Mouse (Mus musculus): ENCODE results near the gene Nhlh2. TPM values are rescaled to one million over a fixed set of nuclear protein-coding genes. Genes with fewer than 3 reads are reported as not detected.

Nhlh2 gene
- polyA plus RNA-seq, 1 experiment from 2014 or later = 0.13 TPM

- H3K9me3 ChIP-seq (ENCODE audit: control insufficient read depth, low read length) = no peaks in the 10 kb centered on the region
- H3K27me3 ChIP-seq (ENCODE audit: control insufficient read depth, insufficient read depth, low read length) = no peaks in the 10 kb centered on the region
- ATAC-seq (ENCODE audit: insufficient number of reproducible peaks, low FRiP score, low TSS enrichment, low read depth) (no peak), DNase-seq (ENCODE audit: low spot score) (no peak)
- no peaks in the 10 kb centered on the region for H3K36me3 ChIP-seq (ENCODE audit: control insufficient read depth, insufficient read depth, low read length)
- H3K4me3 ChIP-seq (ENCODE audit: low read depth, low read length) = no peak overlapping the region
- H3K4me2 ChIP-seq (ENCODE audit: low read depth, severe bottlenecking) = no peak overlapping the region
- 0 out of 2 replicates have a peak, but pooled peaks cover 3% of the 10 kb centered on the region for H3K4me1 ChIP-seq (ENCODE audit: control insufficient read depth, insufficient read depth, low read length)
- 70% methylated on average over 1 of the region's 1 CpGs for WGBS
- no peak overlapping the region for H3K27ac ChIP-seq (replicated peaks; ENCODE audit: low read depth, low read length)
- no peak overlapping the region for H3K9ac ChIP-seq (ENCODE audit: low read length)
Measured at GRCm38 (mm10) chr3:102020604-102021003, 10.7 kb downstream of the Nhlh2 start.

GRCm38 (mm10) chr3:102022721-102023120 is 12.8 kb downstream of the Nhlh2 start:
- Histone ChIP-seq H3K27ac (replicated peaks; ENCODE audit: low read depth, low read length) (no peak overlapping the region), H3K4me2 (ENCODE audit: low read depth, severe bottlenecking) (no peak overlapping the region; the same call in 1 of the 2 replicates), H3K4me3 (ENCODE audit: low read depth, low read length) (no peak overlapping the region), H3K36me3 (ENCODE audit: control insufficient read depth, insufficient read depth, low read length) (no peaks in the 10 kb centered on the region), H3K27me3 (ENCODE audit: control insufficient read depth, insufficient read depth, low read length) (no peaks in the 10 kb centered on the region), H3K9me3 (ENCODE audit: control insufficient read depth, low read length) (no peaks in the 10 kb centered on the region), H3K9ac (ENCODE audit: low read length) (no peak overlapping the region), H3K4me1 (ENCODE audit: control insufficient read depth, insufficient read depth, low read length) (0 out of 2 replicates have a peak, but pooled peaks cover 3% of the 10 kb centered on the region)
- WGBS = 10% methylated on average over 2 of the region's 2 CpGs
- no peak for DNase-seq (ENCODE audit: low spot score)
- ATAC-seq (ENCODE audit: insufficient number of reproducible peaks, low FRiP score, low TSS enrichment, low read depth) = no peak

- peak; percentile 35 for DNase-seq (ENCODE audit: low spot score)
- no peak for ATAC-seq (ENCODE audit: insufficient number of reproducible peaks, low FRiP score, low TSS enrichment, low read depth)
- under 1% methylated on average over 29 of the region's 31 CpGs for WGBS
- H3K4me3 ChIP-seq (ENCODE audit: low read depth, low read length) = peak overlapping the region; percentile 14; the same call in 1 of the 2 replicates
- H3K27ac ChIP-seq (replicated peaks; ENCODE audit: low read depth, low read length) = no peak overlapping the region
- no peaks in the 10 kb centered on the region for H3K27me3 ChIP-seq (ENCODE audit: control insufficient read depth, insufficient read depth, low read length)
- H3K4me2 ChIP-seq (ENCODE audit: low read depth, severe bottlenecking) = peak overlapping the region; percentile 68
- no peaks in the 10 kb centered on the region for H3K9me3 ChIP-seq (ENCODE audit: control insufficient read depth, low read length)
- no peaks in the 10 kb centered on the region for H3K36me3 ChIP-seq (ENCODE audit: control insufficient read depth, insufficient read depth, low read length)
- H3K9ac ChIP-seq (ENCODE audit: low read length) = no peak overlapping the region
- H3K4me1 ChIP-seq (ENCODE audit: control insufficient read depth, insufficient read depth, low read length) = 0 out of 2 replicates have a peak, but pooled peaks cover 3% of the 10 kb centered on the region
Measured at GRCm38 (mm10) chr3:102023337-102023736, 13.5 kb downstream of the Nhlh2 start.

GRCm38 (mm10) chr3:102023829-102024228 is 14.0 kb downstream of the Nhlh2 start:
- WGBS = 4% methylated on average over 5 of the region's 5 CpGs
- H3K9me3 ChIP-seq (ENCODE audit: control insufficient read depth, low read length) = no peaks in the 10 kb centered on the region
- no peak overlapping the region for H3K27ac ChIP-seq (replicated peaks; ENCODE audit: low read depth, low read length)
- peak overlapping the region; percentile 14; the same call in 1 of the 2 replicates for H3K4me3 ChIP-seq (ENCODE audit: low read depth, low read length)
- ATAC-seq (ENCODE audit: insufficient number of reproducible peaks, low FRiP score, low TSS enrichment, low read depth) (no peak), DNase-seq (ENCODE audit: low spot score) (no peak)
- H3K4me2 ChIP-seq (ENCODE audit: low read depth, severe bottlenecking) = peak overlapping the region; percentile 68
- no peak overlapping the region for H3K9ac ChIP-seq (ENCODE audit: low read length)
- 0 out of 2 replicates have a peak, but pooled peaks cover 3% of the 10 kb centered on the region for H3K4me1 ChIP-seq (ENCODE audit: control insufficient read depth, insufficient read depth, low read length)
- H3K36me3 ChIP-seq (ENCODE audit: control insufficient read depth, insufficient read depth, low read length) = no peaks in the 10 kb centered on the region
- no peaks in the 10 kb centered on the region for H3K27me3 ChIP-seq (ENCODE audit: control insufficient read depth, insufficient read depth, low read length)

GRCm38 (mm10) chr3:102024981-102025451 is 15.1 kb downstream of the Nhlh2 start:
- Histone ChIP-seq H3K9ac (ENCODE audit: low read length) (no peak overlapping the region), H3K4me3 (ENCODE audit: low read depth, low read length) (no peak overlapping the region), H3K4me1 (ENCODE audit: control insufficient read depth, insufficient read depth, low read length) (0 out of 2 replicates have a peak, but pooled peaks cover 3% of the 10 kb centered on the region), H3K27me3 (ENCODE audit: control insufficient read depth, insufficient read depth, low read length) (no peaks in the 10 kb centered on the region), H3K4me2 (ENCODE audit: low read depth, severe bottlenecking) (no peak overlapping the region), H3K9me3 (ENCODE audit: control insufficient read depth, low read length) (no peaks in the 10 kb centered on the region), H3K27ac (replicated peaks; ENCODE audit: low read depth, low read length) (no peak overlapping the region), H3K36me3 (ENCODE audit: control insufficient read depth, insufficient read depth, low read length) (no peaks in the 10 kb centered on the region)
- ATAC-seq (ENCODE audit: insufficient number of reproducible peaks, low FRiP score, low TSS enrichment, low read depth) (no peak), DNase-seq (ENCODE audit: low spot score) (no peak)
- WGBS = 45% methylated on average over 9 of the region's 9 CpGs

- H3K9me3 ChIP-seq (ENCODE audit: control insufficient read depth, low read length) = no peaks in the 10 kb centered on the region
- 66% methylated on average over 5 of the region's 5 CpGs for WGBS
Measured at GRCm38 (mm10) chr3:102025659-102026058, 15.8 kb downstream of the Nhlh2 start.

GRCm38 (mm10) chr3:102027880-102028279 is 18.0 kb downstream of the Nhlh2 start:
- Histone ChIP-seq H3K27ac (replicated peaks; ENCODE audit: low read depth, low read length) (no peak overlapping the region), H3K27me3 (ENCODE audit: control insufficient read depth, insufficient read depth, low read length) (no peaks in the 10 kb centered on the region), H3K9me3 (ENCODE audit: control insufficient read depth, low read length) (no peaks in the 10 kb centered on the region), H3K4me2 (ENCODE audit: low read depth, severe bottlenecking) (no peak overlapping the region), H3K9ac (ENCODE audit: low read length) (no peak overlapping the region), H3K4me3 (ENCODE audit: low read depth, low read length) (no peak overlapping the region), H3K36me3 (ENCODE audit: control insufficient read depth, insufficient read depth, low read length) (no peaks in the 10 kb centered on the region), H3K4me1 (ENCODE audit: control insufficient read depth, insufficient read depth, low read length) (0 out of 2 replicates have a peak, but pooled peaks cover 3% of the 10 kb centered on the region)
- DNase-seq (ENCODE audit: low spot score) (peak; percentile 58), ATAC-seq (ENCODE audit: insufficient number of reproducible peaks, low FRiP score, low TSS enrichment, low read depth) (no peak)
- 55% methylated on average over 6 of the region's 6 CpGs for WGBS

More at GRCm38 (mm10) chr3:102025659-102026058, 15.8 kb downstream of the Nhlh2 start:
- no peak overlapping the region for H3K4me2 ChIP-seq (ENCODE audit: low read depth, severe bottlenecking)
- no peak overlapping the region for H3K9ac ChIP-seq (ENCODE audit: low read length)
- 0 out of 2 replicates have a peak, but pooled peaks cover 3% of the 10 kb centered on the region for H3K4me1 ChIP-seq (ENCODE audit: control insufficient read depth, insufficient read depth, low read length)
- H3K27me3 ChIP-seq (ENCODE audit: control insufficient read depth, insufficient read depth, low read length) = no peaks in the 10 kb centered on the region
- ATAC-seq (ENCODE audit: insufficient number of reproducible peaks, low FRiP score, low TSS enrichment, low read depth) (no peak), DNase-seq (ENCODE audit: low spot score) (no peak)
- no peak overlapping the region for H3K27ac ChIP-seq (replicated peaks; ENCODE audit: low read depth, low read length)
- no peak overlapping the region for H3K4me3 ChIP-seq (ENCODE audit: low read depth, low read length)
- H3K36me3 ChIP-seq (ENCODE audit: control insufficient read depth, insufficient read depth, low read length) = no peaks in the 10 kb centered on the region

GRCm38 (mm10) chr3:102037806-102038205 is 27.9 kb downstream of the Nhlh2 start:
- 83% methylated on average over 5 of the region's 5 CpGs for WGBS
- DNase-seq (ENCODE audit: low spot score) = no peak
- H3K9ac ChIP-seq (ENCODE audit: low read length) = no peak overlapping the region

GRCm38 (mm10) chr3:102038608-102039007 is 28.7 kb downstream of the Nhlh2 start:
- no peak overlapping the region for H3K4me2 ChIP-seq (ENCODE audit: low read depth, severe bottlenecking)
- no peaks in the 10 kb centered on the region for H3K9me3 ChIP-seq (ENCODE audit: control insufficient read depth, low read length)
- no peaks in the 10 kb centered on the region for H3K27me3 ChIP-seq (ENCODE audit: control insufficient read depth, insufficient read depth, low read length)
- no peaks in the 10 kb centered on the region for H3K4me1 ChIP-seq (ENCODE audit: control insufficient read depth, insufficient read depth, low read length)
- DNase-seq (ENCODE audit: low spot score) (no peak), ATAC-seq (ENCODE audit: insufficient number of reproducible peaks, low FRiP score, low TSS enrichment, low read depth) (no peak)
- no peak overlapping the region for H3K27ac ChIP-seq (replicated peaks; ENCODE audit: low read depth, low read length)
- no peak overlapping the region for H3K4me3 ChIP-seq (ENCODE audit: low read depth, low read length)
- 73% methylated on average over 6 of the region's 6 CpGs for WGBS
- H3K36me3 ChIP-seq (ENCODE audit: control insufficient read depth, insufficient read depth, low read length) = no peaks in the 10 kb centered on the region
- no peak overlapping the region for H3K9ac ChIP-seq (ENCODE audit: low read length)

More at GRCm38 (mm10) chr3:102037806-102038205, 27.9 kb downstream of the Nhlh2 start:
- H3K27ac ChIP-seq (replicated peaks; ENCODE audit: low read depth, low read length) = no peak overlapping the region
- no peak for ATAC-seq (ENCODE audit: insufficient number of reproducible peaks, low FRiP score, low TSS enrichment, low read depth)
- H3K27me3 ChIP-seq (ENCODE audit: control insufficient read depth, insufficient read depth, low read length) = no peaks in the 10 kb centered on the region
- H3K4me3 ChIP-seq (ENCODE audit: low read depth, low read length) = no peak overlapping the region
- H3K9me3 ChIP-seq (ENCODE audit: control insufficient read depth, low read length) = no peaks in the 10 kb centered on the region
- H3K36me3 ChIP-seq (ENCODE audit: control insufficient read depth, insufficient read depth, low read length) = no peaks in the 10 kb centered on the region
- no peak overlapping the region for H3K4me2 ChIP-seq (ENCODE audit: low read depth, severe bottlenecking)
- no peaks in the 10 kb centered on the region for H3K4me1 ChIP-seq (ENCODE audit: control insufficient read depth, insufficient read depth, low read length)
